Mouse (Mus musculus) heart, embryonic 10.5 days (tissue): ENCODE measurements around the gene Tmem135. TPM values are rescaled to one million over a fixed set of nuclear protein-coding genes. Genes with fewer than 3 reads are reported as not detected.

Experiments used
- DNase-seq: peaks from one replicate; pipeline ENCODE4 v3.0.0-alpha.2; 2017; ENCODE audit warnings: low spot score
- H3K27ac ChIP-seq: fragments of 300-500 bp; sonication (generic); 2 replicates; pipeline ENCODE4 v1.5.1; 2016; ENCODE audit warnings: mild to moderate bottlenecking
- H3K27me3 ChIP-seq: fragments of 300-500 bp; sonication (generic); 2 replicates; pipeline ENCODE4 v1.6.1; 2016; ENCODE audit warnings: mild to moderate bottlenecking; ENCODE audit not compliant: poor library complexity, insufficient read depth, severe bottlenecking
- H3K36me3 ChIP-seq: fragments of 300-500 bp; sonication (generic); 2 replicates; pipeline ENCODE4 v1.6.1; 2016; ENCODE audit warnings: mild to moderate bottlenecking, moderate library complexity
- H3K4me1 ChIP-seq: fragments of 300-500 bp; sonication (generic); 2 replicates; pipeline ENCODE4 v1.6.1; 2016; ENCODE audit warnings: mild to moderate bottlenecking
- H3K4me3 ChIP-seq: fragments of 300-500 bp; sonication (generic); 2 replicates; pipeline ENCODE4 v1.5.1; 2016; ENCODE audit warnings: mild to moderate bottlenecking, moderate library complexity
- H3K9me3 ChIP-seq: fragments of 300-500 bp; sonication (generic); 2 replicates; pipeline ENCODE4 v1.6.1; 2016; ENCODE audit warnings: mild to moderate bottlenecking, moderate library complexity
- WGBS: fragments of 180-500 bp; shearing (Covaris S2); methylation state at CpG from one replicate; pipeline ENCODE4 v1.1.7; 2016; 5-methylcytosine and 5-hydroxymethylcytosine counted together
- polyA plus RNA-seq: library from polyadenylated mRNA; unstranded; fragments of >200 nt; fragmentation: Nextera tagmentation; extraction: Ambion mirVana; gene quantifications from 2 replicates; pipeline ENCODE4 v1.2.1, GENCODE M21; 2016

Tmem135 gene
- polyA plus RNA-seq = 29.2 and 30.1 TPM in 2 replicates

- H3K9me3 ChIP-seq = no peaks in the 10 kb centered on the region
- DNase-seq = peak; percentile 98
- peak within 1 kb of the TSS; percentile 93 for H3K4me3 ChIP-seq
- no peaks in the 10 kb centered on the region for H3K27me3 ChIP-seq
- peak within 1 kb of the TSS; percentile 94 for H3K27ac ChIP-seq
- under 1% methylated on average over 61 of the region's 62 CpGs for WGBS
- H3K4me1 ChIP-seq = peaks cover 26% of the 10 kb centered on the region
- peaks cover 16% of the 10 kb centered on the region for H3K36me3 ChIP-seq
Measured at GRCm38 (mm10) chr7:89404081-89404733, at the start of gene Tmem135, which contains the start of gene Fzd4. Tmem135 (minus strand) TSS chr7:89404222. Fzd4 (plus strand) TSS chr7:89404355.

- WGBS = 70% methylated on average over 2 of the region's 2 CpGs
- H3K36me3 ChIP-seq = no peaks in the 10 kb centered on the region
- H3K4me3 ChIP-seq = no peak overlapping the region
- H3K9me3 ChIP-seq = no peaks in the 10 kb centered on the region
- no peaks in the 10 kb centered on the region for H3K4me1 ChIP-seq
- no peaks in the 10 kb centered on the region for H3K27me3 ChIP-seq
- H3K27ac ChIP-seq = no peak overlapping the region
- DNase-seq = no peak
Measured at GRCm38 (mm10) chr7:89450312-89450711, 46.3 kb upstream of the Tmem135 start.

GRCm38 (mm10) chr7:89445137-89445536 is 41.1 kb upstream of the Tmem135 start:
- no peak overlapping the region for H3K4me3 ChIP-seq
- WGBS = 80% methylated on average over 4 of the region's 4 CpGs
- DNase-seq = no peak
- no peaks in the 10 kb centered on the region for H3K36me3 ChIP-seq
- H3K9me3 ChIP-seq = no peaks in the 10 kb centered on the region
- H3K4me1 ChIP-seq = no peaks in the 10 kb centered on the region
- H3K27ac ChIP-seq = no peak overlapping the region
- no peaks in the 10 kb centered on the region for H3K27me3 ChIP-seq

GRCm38 (mm10) chr7:89442242-89442641 is 38.2 kb upstream of the Tmem135 start:
- H3K4me3 ChIP-seq = no peak overlapping the region
- no peak overlapping the region for H3K27ac ChIP-seq
- H3K4me1 ChIP-seq = no peaks in the 10 kb centered on the region
- no peaks in the 10 kb centered on the region for H3K36me3 ChIP-seq
- no peaks in the 10 kb centered on the region for H3K9me3 ChIP-seq
- H3K27me3 ChIP-seq = no peaks in the 10 kb centered on the region
- WGBS = 83% methylated on average over 4 of the region's 4 CpGs
- DNase-seq = no peak

GRCm38 (mm10) chr7:89441291-89441690 is 37.3 kb upstream of the Tmem135 start:
- H3K27me3 ChIP-seq = no peaks in the 10 kb centered on the region
- 61% methylated on average over 7 of the region's 7 CpGs for WGBS
- H3K27ac ChIP-seq = 0 out of 2 replicates have a peak overlapping the region, but pooled peaks have one; percentile 16

GRCm38 (mm10) chr7:89437589-89437988 is 33.6 kb upstream of the Tmem135 start:
- Histone ChIP-seq H3K36me3 (no peaks in the 10 kb centered on the region), H3K27ac (no peak overlapping the region), H3K9me3 (no peaks in the 10 kb centered on the region), H3K4me3 (no peak overlapping the region), H3K27me3 (no peaks in the 10 kb centered on the region), H3K4me1 (peaks cover 20% of the 10 kb centered on the region)
- peak; percentile 76 for DNase-seq
- WGBS = 35% methylated on average over 4 of the region's 4 CpGs

More at GRCm38 (mm10) chr7:89441291-89441690, 37.3 kb upstream of the Tmem135 start:
- no peaks in the 10 kb centered on the region for H3K9me3 ChIP-seq
- H3K36me3 ChIP-seq = no peaks in the 10 kb centered on the region
- H3K4me3 ChIP-seq = no peak overlapping the region
- H3K4me1 ChIP-seq = 0 out of 2 replicates have a peak, but pooled peaks cover 2% of the 10 kb centered on the region
- peak; percentile 48 for DNase-seq

- H3K4me3 ChIP-seq = no peak overlapping the region
- H3K9me3 ChIP-seq = no peaks in the 10 kb centered on the region
- H3K27ac ChIP-seq = no peak overlapping the region; the same call in 1 of the 2 replicates
- WGBS = 63% methylated on average over 5 of the region's 5 CpGs
- no peaks in the 10 kb centered on the region for H3K36me3 ChIP-seq
- H3K27me3 ChIP-seq = no peaks in the 10 kb centered on the region
- peaks cover 20% of the 10 kb centered on the region for H3K4me1 ChIP-seq
- DNase-seq = no peak
Measured at GRCm38 (mm10) chr7:89436404-89436803, 32.4 kb upstream of the Tmem135 start.

GRCm38 (mm10) chr7:89433893-89434616 is 30.0 kb upstream of the Tmem135 start:
- DNase-seq = peak; percentile 70
- H3K27ac ChIP-seq = no peak overlapping the region
- WGBS = 36% methylated on average over 8 of the region's 8 CpGs
- H3K4me3 ChIP-seq = no peak overlapping the region
- H3K36me3 ChIP-seq = no peaks in the 10 kb centered on the region
- peaks cover 20% of the 10 kb centered on the region for H3K4me1 ChIP-seq
- no peaks in the 10 kb centered on the region for H3K27me3 ChIP-seq
- H3K9me3 ChIP-seq = no peaks in the 10 kb centered on the region

- H3K4me1 ChIP-seq = peaks cover 20% of the 10 kb centered on the region
- no peaks in the 10 kb centered on the region for H3K9me3 ChIP-seq
- no peak for DNase-seq
- peak overlapping the region; percentile 23; the same call in 1 of the 2 replicates for H3K27ac ChIP-seq
- no peaks in the 10 kb centered on the region for H3K27me3 ChIP-seq
- 67% methylated on average over 9 of the region's 9 CpGs for WGBS
- H3K36me3 ChIP-seq = no peaks in the 10 kb centered on the region
- no peak overlapping the region for H3K4me3 ChIP-seq
Measured at GRCm38 (mm10) chr7:89433193-89433892, 29.3 kb upstream of the Tmem135 start.

- Histone ChIP-seq H3K27ac (no peak overlapping the region), H3K36me3 (no peaks in the 10 kb centered on the region), H3K27me3 (no peaks in the 10 kb centered on the region), H3K4me1 (peaks cover 21% of the 10 kb centered on the region), H3K9me3 (no peaks in the 10 kb centered on the region), H3K4me3 (no peak overlapping the region)
- WGBS = 81% methylated on average over 2 of the region's 2 CpGs
- DNase-seq = no peak
Measured at GRCm38 (mm10) chr7:89431185-89431584, 27.2 kb upstream of the Tmem135 start.

GRCm38 (mm10) chr7:89429326-89429725 is 25.3 kb upstream of the Tmem135 start:
- peak; percentile 53 for DNase-seq
- Histone ChIP-seq H3K36me3 (no peaks in the 10 kb centered on the region), H3K4me3 (no peak overlapping the region), H3K27ac (no peak overlapping the region), H3K4me1 (peaks cover 31% of the 10 kb centered on the region), H3K9me3 (no peaks in the 10 kb centered on the region), H3K27me3 (no peaks in the 10 kb centered on the region)
- 58% methylated on average over 1 of the region's 1 CpGs for WGBS

GRCm38 (mm10) chr7:89428804-89429203 is 24.8 kb upstream of the Tmem135 start:
- WGBS = 45% methylated on average over 5 of the region's 5 CpGs
- DNase-seq = no peak
- peaks cover 30% of the 10 kb centered on the region for H3K4me1 ChIP-seq

GRCm38 (mm10) chr7:89427101-89427500 is 23.1 kb upstream of the Tmem135 start:
- Histone ChIP-seq H3K4me3 (no peak overlapping the region), H3K27me3 (no peaks in the 10 kb centered on the region), H3K27ac (no peak overlapping the region), H3K36me3 (no peaks in the 10 kb centered on the region), H3K4me1 (peaks cover 30% of the 10 kb centered on the region), H3K9me3 (no peaks in the 10 kb centered on the region)
- DNase-seq = peak; percentile 67
- 31% methylated on average over 5 of the region's 5 CpGs for WGBS

More at GRCm38 (mm10) chr7:89428804-89429203, 24.8 kb upstream of the Tmem135 start:
- H3K27ac ChIP-seq = no peak overlapping the region
- H3K4me3 ChIP-seq = no peak overlapping the region
- no peaks in the 10 kb centered on the region for H3K27me3 ChIP-seq
- no peaks in the 10 kb centered on the region for H3K36me3 ChIP-seq
- H3K9me3 ChIP-seq = no peaks in the 10 kb centered on the region
